Mouse (Mus musculus) MEL (cell line): ENCODE data around the gene Trio. TPM values are rescaled to one million over a fixed set of nuclear protein-coding genes. Genes with fewer than 3 reads are reported as not detected.

ENCODE experiments used
- DNase-seq: peaks from one replicate; pipeline ENCODE4 v3.0.0; 2011; ENCODE audit warnings: low read depth, low spot score
- H3K27ac ChIP-seq: 2 replicates; pipeline ENCODE4 v1.5.1; 2012; ENCODE audit warnings: low read depth, mild to moderate bottlenecking, control low read depth, low read length, moderate library complexity; ENCODE audit not compliant: control insufficient read depth
- H3K27me3 ChIP-seq, 2 experiments: fragments of 150-350 bp in 1 of 2; sonication (generic) in 1 of 2; 2 replicates each; pipeline ENCODE4 v1.6.1; 2012; ENCODE audit warnings: low read length in 2 of 2, mild to moderate bottlenecking in 2 of 2, improper control_type of control experiment in 1 of 2, moderate library complexity in 1 of 2; ENCODE audit not compliant: insufficient read depth in 2 of 2, control insufficient read depth in 1 of 2
- H3K36me3 ChIP-seq, 2 experiments: 2 replicates each; pipeline ENCODE4 v1.6.1; 2012 to 2014; ENCODE audit warnings: low read length in 2 of 2, improper control_type of control experiment in 1 of 2, inconsistent platforms in 1 of 2, mild to moderate bottlenecking in 1 of 2; ENCODE audit not compliant: insufficient read depth in 2 of 2, control insufficient read depth in 1 of 2
- H3K4me1 ChIP-seq, 2 experiments: fragments of 150-350 bp in 1 of 2; sonication (generic) in 1 of 2; 2 replicates each; pipeline ENCODE4 v1.6.1; 2012; ENCODE audit warnings: low read length in 2 of 2, improper control_type of control experiment in 1 of 2, mild to moderate bottlenecking in 1 of 2; ENCODE audit not compliant: insufficient read depth in 2 of 2, control insufficient read depth in 1 of 2
- H3K4me3 ChIP-seq, 2 experiments: fragments of 150-350 bp in 1 of 2; sonication (generic) in 1 of 2; 2 replicates each; pipeline ENCODE4 v1.5.1; 2012; ENCODE audit warnings: low read depth in 2 of 2, low read length in 2 of 2, mild to moderate bottlenecking in 2 of 2, moderate library complexity in 2 of 2, control low read depth in 1 of 2, improper control_type of control experiment in 1 of 2; ENCODE audit not compliant: control insufficient read depth in 1 of 2, insufficient read depth in 1 of 2
- H3K79me2 ChIP-seq: 2 replicates; pipeline ENCODE4 v1.6.1; 2012; ENCODE audit warnings: mild to moderate bottlenecking, low read length, moderate library complexity; ENCODE audit not compliant: control insufficient read depth, poor library complexity, insufficient read depth
- H3K9ac ChIP-seq: 2 replicates; pipeline ENCODE4 v1.6.1; 2012; ENCODE audit warnings: low read depth, mild to moderate bottlenecking, control low read depth, low read length, moderate library complexity; ENCODE audit not compliant: control insufficient read depth, poor library complexity, severe bottlenecking
- H3K9me3 ChIP-seq: fragments of 150-350 bp; sonication (generic); replicated peaks from 2 replicates; pipeline ENCODE4 v1.6.1; 2012; ENCODE audit warnings: mild to moderate bottlenecking, low read length, improper control_type of control experiment, moderate library complexity; ENCODE audit not compliant: insufficient read depth
- CHD1 ChIP-seq: IDR thresholded peaks from 2 replicates; pipeline ENCODE4 v1.6.1; 2012; ENCODE audit warnings: low read depth, mild to moderate bottlenecking, inconsistent platforms, low read length, improper control_type of control experiment
- CHD2 ChIP-seq: IDR thresholded peaks from 2 replicates; pipeline ENCODE4 v1.6.1; 2011; ENCODE audit warnings: low read length, improper control_type of control experiment
- CTCF ChIP-seq, 3 experiments: IDR thresholded peaks in 2 of 3; conservative IDR thresholded peaks in 1 of 3; 2 replicates each; pipeline ENCODE4 v1.5.1; 2011 to 2012; ENCODE audit warnings: low read length in 3 of 3, low read depth in 2 of 3, mild to moderate bottlenecking in 2 of 3, improper control_type of control experiment in 1 of 3, inconsistent platforms in 1 of 3, mixed read lengths in 1 of 3, moderate library complexity in 1 of 3; ENCODE audit not compliant: control insufficient read depth in 1 of 3, insufficient read depth in 1 of 3, poor library complexity in 1 of 3, severe bottlenecking in 1 of 3
- ELF1 ChIP-seq: IDR thresholded peaks from 2 replicates; pipeline ENCODE4 v1.6.1; 2014; ENCODE audit warnings: low read depth, mild to moderate bottlenecking, inconsistent platforms, low read length, improper control_type of control experiment, moderate library complexity
- EP300 ChIP-seq, 2 experiments: IDR thresholded peaks; 2 replicates each; pipeline ENCODE4 v1.6.1; 2011; ENCODE audit warnings: improper control_type of control experiment in 2 of 2, low read length in 2 of 2, low read depth in 1 of 2, mild to moderate bottlenecking in 1 of 2
- GABPA ChIP-seq: IDR thresholded peaks from 2 replicates; pipeline ENCODE4 v1.6.1; 2012; ENCODE audit warnings: low read depth, mild to moderate bottlenecking, inconsistent platforms, low read length, improper control_type of control experiment, moderate library complexity
- GATA1 ChIP-seq: IDR thresholded peaks from 2 replicates; pipeline ENCODE4 v1.6.1; 2011; ENCODE audit warnings: low read depth, low read length, improper control_type of control experiment
- HCFC1 ChIP-seq: IDR thresholded peaks from 2 replicates; pipeline ENCODE4 v1.6.1; 2012; ENCODE audit warnings: low read depth, mild to moderate bottlenecking, inconsistent platforms, low read length, improper control_type of control experiment, moderate library complexity
- JUND ChIP-seq: IDR thresholded peaks from 2 replicates; pipeline ENCODE4 v1.6.1; 2011; ENCODE audit warnings: low read depth, mild to moderate bottlenecking, improper control_type of control experiment, low read length
- MEF2A ChIP-seq: IDR thresholded peaks from 2 replicates; pipeline ENCODE4 v1.6.1; 2014; ENCODE audit warnings: low read depth, mild to moderate bottlenecking, inconsistent platforms, low read length, improper control_type of control experiment; ENCODE audit not compliant: poor library complexity, insufficient replicate concordance, severe bottlenecking; ENCODE audit errors: extremely low read depth
- NRF1 ChIP-seq: IDR thresholded peaks from 2 replicates; pipeline ENCODE4 v1.6.1; 2014; ENCODE audit warnings: low read depth, mild to moderate bottlenecking, inconsistent platforms, low read length, improper control_type of control experiment, moderate library complexity; ENCODE audit not compliant: poor library complexity, insufficient read depth, severe bottlenecking
- POLR2AphosphoS5 ChIP-seq: IDR thresholded peaks from 2 replicates; pipeline ENCODE4 v1.6.1; 2012; ENCODE audit warnings: low read depth, borderline replicate concordance, mild to moderate bottlenecking, inconsistent platforms, low read length, moderate library complexity, mixed read lengths
- RAD21 ChIP-seq: IDR thresholded peaks from 2 replicates; pipeline ENCODE4 v1.6.1; 2011; ENCODE audit warnings: mild to moderate bottlenecking, low read depth, low read length, improper control_type of control experiment
- SMC3 ChIP-seq: IDR thresholded peaks from 2 replicates; pipeline ENCODE4 v1.6.1; 2011; ENCODE audit warnings: low read depth, low read length, improper control_type of control experiment
- TAL1 ChIP-seq: IDR thresholded peaks from 2 replicates; pipeline ENCODE4 v1.6.1; 2012; ENCODE audit warnings: mild to moderate bottlenecking, inconsistent platforms, low read length, moderate library complexity, mixed read lengths
- TCF12 ChIP-seq: IDR thresholded peaks from 2 replicates; pipeline ENCODE4 v1.6.1; 2014; ENCODE audit warnings: low read depth, mild to moderate bottlenecking, inconsistent platforms, low read length, improper control_type of control experiment, moderate library complexity
- UBTF ChIP-seq: IDR thresholded peaks from 2 replicates; pipeline ENCODE4 v1.6.1; 2012; ENCODE audit warnings: low read depth, mild to moderate bottlenecking, inconsistent platforms, low read length, improper control_type of control experiment, moderate library complexity, borderline replicate concordance; ENCODE audit not compliant: insufficient read depth
- ZC3H11A ChIP-seq: IDR thresholded peaks from 2 replicates; pipeline ENCODE4 v1.6.1; 2012; ENCODE audit warnings: low read depth, mild to moderate bottlenecking, inconsistent platforms, low read length, improper control_type of control experiment
- ZMIZ1 ChIP-seq: IDR thresholded peaks from 2 replicates; pipeline ENCODE4 v1.6.1; 2012; ENCODE audit warnings: low read depth, mild to moderate bottlenecking, inconsistent platforms, low read length, improper control_type of control experiment, moderate library complexity
- polyA plus RNA-seq, 2 experiments: library from polyadenylated mRNA; stranded (reverse) in 1 of 2; unstranded in 1 of 2; fragments of >175 nt in 1 of 2; fragments of >200 nt in 1 of 2; gene quantifications; 2 replicates each; pipeline versions ENCODE4 v1.2.1 to v1.2.4; 2012; ENCODE audit warnings: low replicate concordance in 2 of 2, low read depth in 1 of 2; ENCODE audit not compliant: insufficient read length in 2 of 2, insufficient read depth in 1 of 2, missing spikeins in 1 of 2
- total RNA-seq: library from RNA; depleted of rRNA; stranded (reverse); fragments of 300-350 nt; gene quantifications from 2 replicates; pipeline ENCODE4 v1.2.3, GENCODE M21; 2012

Gene Trio
- total and polyA plus RNA-seq, 3 experiments: 0.91 to 1.1 TPM; not detected in 1

DNA sequence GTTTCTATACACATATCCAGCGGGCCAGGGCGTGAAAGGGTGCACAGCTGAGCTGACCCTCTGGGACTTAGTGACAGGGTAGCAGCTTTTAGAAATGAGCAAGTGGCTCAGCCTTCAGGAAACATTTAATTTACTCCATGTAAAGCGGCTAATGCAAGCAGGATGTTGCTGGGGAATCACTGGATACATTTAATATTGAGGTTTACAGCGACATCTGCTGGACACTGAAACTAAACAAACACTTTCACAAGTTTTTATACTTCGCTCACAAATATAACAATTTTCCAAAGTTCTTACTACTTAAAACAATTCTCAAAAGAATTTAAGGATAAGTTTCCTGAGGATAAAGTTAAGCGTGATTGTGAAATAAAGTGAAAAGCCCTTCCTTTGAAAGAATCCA, 174.3 kb downstream of the Trio start:
- Histone ChIP-seq H3K36me3 (no peaks in the 10 kb centered on the region), H3K9me3 (no peaks in the 10 kb centered on the region), H3K4me1 (no peaks in the 10 kb centered on the region), H3K9ac (no peak overlapping the region), H3K27me3 (no peaks in the 10 kb centered on the region), H3K79me2 (no peaks in the 10 kb centered on the region), H3K27ac (no peak overlapping the region), H3K4me3 (no peak overlapping the region)
- DNase-seq: peak; percentile 42
- TF ChIP-seq RAD21: peak; percentile 74
- no peak for TF ChIP-seq GATA1
- TF ChIP-seq SMC3: peak; percentile 75
- peak in 2 of 3 experiments; percentile 2 to 66; a peak in 2 of 6 replicates for TF ChIP-seq CTCF (IDR thresholded peaks at IDR 0.05 in 2 of 3, conservative IDR thresholded peaks at IDR 0.05 in 1 of 3; ENCODE audit: control insufficient read depth in 1 of 3, insufficient read depth in 1 of 3, low read depth in 2 of 3, low read length in 3 of 3, poor library complexity in 1 of 3, severe bottlenecking in 1 of 3)
- no peak for TF ChIP-seq NRF1
- peak; percentile 57 for TF ChIP-seq ZC3H11A

DNA sequence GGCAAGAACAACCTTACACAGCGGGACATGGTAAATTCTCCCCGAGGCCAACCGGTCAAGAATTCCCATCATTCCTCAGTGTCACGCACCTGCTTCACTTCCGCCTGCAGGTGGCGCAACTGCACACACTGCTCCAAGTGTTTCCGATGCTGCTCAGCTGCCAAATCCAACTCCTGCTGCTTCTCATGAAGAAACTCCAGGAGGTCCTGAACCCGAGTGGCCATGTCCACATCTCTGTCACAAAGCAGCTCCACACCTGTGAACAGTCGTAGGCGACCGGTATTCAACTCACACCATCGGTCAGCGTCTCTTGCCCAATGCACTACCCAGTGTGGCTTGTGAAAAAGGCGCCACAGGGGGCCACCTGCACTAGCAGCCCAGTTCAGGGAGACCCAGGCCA, 174.7 kb downstream of the Trio start:
- no peaks in the 10 kb centered on the region for H3K9me3 ChIP-seq
- no peaks in the 10 kb centered on the region for H3K36me3 ChIP-seq

DNA sequence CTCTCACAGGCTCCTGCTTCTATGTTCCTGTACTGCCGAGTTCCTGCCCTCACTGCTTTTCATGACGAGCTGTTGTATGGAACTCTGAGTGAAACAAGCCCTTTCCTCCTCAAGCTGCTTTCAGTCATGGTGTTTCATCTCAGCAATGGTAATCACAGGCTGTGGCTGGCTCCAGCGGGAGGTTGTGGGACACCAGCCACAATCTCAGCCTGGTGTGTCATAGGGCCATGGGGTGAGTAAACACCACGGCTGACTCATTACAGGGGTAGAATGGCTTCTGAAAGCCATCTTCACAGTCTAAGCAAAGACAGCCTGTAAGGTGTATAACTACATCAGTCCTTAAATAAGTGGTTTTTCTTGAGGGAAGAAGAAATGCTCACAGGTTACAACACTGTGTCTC, 175.7 kb downstream of the Trio start:
- DNase-seq: no peak
- H3K36me3 ChIP-seq: no peaks in the 10 kb centered on the region
- no peaks in the 10 kb centered on the region for H3K9me3 ChIP-seq
- TF ChIP-seq POLR2AphosphoS5 (no peak), CHD1 (no peak), JUND (no peak), ZMIZ1 (no peak), CTCF (IDR thresholded peaks at IDR 0.05 in 2 of 3, conservative IDR thresholded peaks at IDR 0.05 in 1 of 3; ENCODE audit: control insufficient read depth in 1 of 3, insufficient read depth in 1 of 3, low read depth in 2 of 3, low read length in 3 of 3, poor library complexity in 1 of 3, severe bottlenecking in 1 of 3) (no peak), TCF12 (no peak), UBTF (no peak), NRF1 (no peak), EP300 (IDR thresholded peaks at IDR 0.05; ENCODE audit: low read depth in 1 of 2, low read length in 2 of 2) (no peak), TAL1 (no peak), ELF1 (no peak), CHD2 (no peak), GABPA (no peak), GATA1 (no peak), MEF2A (no peak), RAD21 (no peak), HCFC1 (no peak)
- TF ChIP-seq, all 39 proteins: peak for 0
- Histone ChIP-seq H3K79me2 (no peaks in the 10 kb centered on the region), H3K27ac (no peak overlapping the region), H3K27me3 (no peaks in the 10 kb centered on the region), H3K4me1 (no peaks in the 10 kb centered on the region), H3K4me3 (no peak overlapping the region), H3K9ac (no peak overlapping the region)

More for the DNA sequence above, 174.7 kb downstream of the Trio start:
- Histone ChIP-seq H3K27ac (no peak overlapping the region), H3K9ac (no peak overlapping the region), H3K79me2 (no peaks in the 10 kb centered on the region), H3K4me1 (no peaks in the 10 kb centered on the region), H3K27me3 (no peaks in the 10 kb centered on the region), H3K4me3 (no peak overlapping the region)
- TF ChIP-seq CHD1 (no peak), SMC3 (peak; percentile 42), CTCF (IDR thresholded peaks at IDR 0.05 in 2 of 3, conservative IDR thresholded peaks at IDR 0.05 in 1 of 3; ENCODE audit: control insufficient read depth in 1 of 3, insufficient read depth in 1 of 3, low read depth in 2 of 3, low read length in 3 of 3, poor library complexity in 1 of 3, severe bottlenecking in 1 of 3) (peak; percentile 49 to 68 (median 63))
- DNase-seq: peak; percentile 13
